9 mouse cellular contexts compared by ENCODE assay signal in genomic region chr15:95655860-95656259, GRCm38 (mm10). TPM values are rescaled to one million over a fixed set of nuclear protein-coding genes. Genes with fewer than 3 reads are reported as not detected.
DNase-seq lines count a peak whose midpoint lies in the region; ATAC-seq lines count a peak whose summit lies in the region.
"Had no signal": no experiment of that assay in that cellular context is flagged by ENCODE, and none has a peak within 500 bp of the region (broad histone marks: within the 10 kb centered on the region; RNA-seq: fewer than 3 reads in every experiment).

Gene Dbx2 (minus strand): TSS chr15:95655960.

- H3K27ac ChIP-seq in kidney, embryonic 15.5 days: no peak within 1 kb of the TSS
- H3K27ac ChIP-seq in embryonic facial prominence, embryonic 13.5 days: no peak within 1 kb of the TSS
- no peak within 1 kb of the TSS for H3K27ac ChIP-seq in hindbrain, embryonic 14.5 days
- no peak within 1 kb of the TSS for H3K27ac ChIP-seq in midbrain, embryonic 10.5 days (replicated peaks)

- peak within 1 kb of the TSS; percentile 78 for H3K4me2 ChIP-seq in kidney, embryonic 15.5 days
- peak within 1 kb of the TSS; percentile 79 for H3K4me2 ChIP-seq in embryonic facial prominence, embryonic 13.5 days
- H3K4me2 ChIP-seq in hindbrain, embryonic 14.5 days (replicated peaks): peak within 1 kb of the TSS; percentile 63

- peak within 1 kb of the TSS; percentile 44 for H3K4me3 ChIP-seq in kidney, embryonic 15.5 days (replicated peaks)
- peak within 1 kb of the TSS; percentile 44 for H3K4me3 ChIP-seq in embryonic facial prominence, embryonic 13.5 days
- H3K4me3 ChIP-seq in hindbrain, embryonic 14.5 days (replicated peaks; ENCODE audit: low read length): peak within 1 kb of the TSS; percentile 33; the same call in 1 of the 2 replicates
- peak within 1 kb of the TSS; percentile 54 for H3K4me3 ChIP-seq in midbrain, embryonic 10.5 days

- DNase-seq in kidney, adult 18-20 months: no peak
- no peak for DNase-seq in hindbrain, embryonic 14.5 days (ENCODE audit: low spot score)
- no peak for DNase-seq in midbrain, embryonic 10.5 days (ENCODE audit: low spot score)
- DNase-seq in gastrocnemius, postnatal 14 days: no peak
- no peak for DNase-seq in cerebellum, adult 11-12 months

- H3K27me3 ChIP-seq in kidney, embryonic 15.5 days: peaks cover 46% of the 10 kb centered on the region
- peaks cover 59% of the 10 kb centered on the region for H3K27me3 ChIP-seq in embryonic facial prominence, embryonic 13.5 days
- peaks cover 76% of the 10 kb centered on the region for H3K27me3 ChIP-seq in hindbrain, embryonic 14.5 days (ENCODE audit: control insufficient read depth, insufficient read depth, low read length)
- H3K27me3 ChIP-seq in midbrain, embryonic 10.5 days (ENCODE audit: low read depth, poor library complexity, severe bottlenecking): peaks cover 82% of the 10 kb centered on the region

- H3K9ac ChIP-seq in kidney, embryonic 15.5 days: no peak within 1 kb of the TSS; the same call in 1 of the 2 replicates
- H3K9ac ChIP-seq in embryonic facial prominence, embryonic 13.5 days: no peak within 1 kb of the TSS
- no peak within 1 kb of the TSS for H3K9ac ChIP-seq in hindbrain, embryonic 14.5 days

- H3K9me3 ChIP-seq in kidney, embryonic 15.5 days (replicated peaks): no peaks in the 10 kb centered on the region
- H3K9me3 ChIP-seq in embryonic facial prominence, embryonic 13.5 days: no peaks in the 10 kb centered on the region
- no peaks in the 10 kb centered on the region for H3K9me3 ChIP-seq in hindbrain, embryonic 14.5 days (ENCODE audit: control insufficient read depth, low read length)
- H3K9me3 ChIP-seq in midbrain, embryonic 10.5 days (replicated peaks): no peaks in the 10 kb centered on the region

- H3K4me1 ChIP-seq in kidney, embryonic 15.5 days: peaks cover 19% of the 10 kb centered on the region
- H3K4me1 ChIP-seq in embryonic facial prominence, embryonic 13.5 days: peaks cover 17% of the 10 kb centered on the region
- H3K4me1 ChIP-seq in hindbrain, embryonic 14.5 days (replicated peaks; ENCODE audit: control insufficient read depth, insufficient read depth, low read length): peaks cover 10% of the 10 kb centered on the region; the same call in 1 of the 2 replicates
- peaks cover 35% of the 10 kb centered on the region for H3K4me1 ChIP-seq in midbrain, embryonic 10.5 days

- intact Hi-C loops in gastrocnemius, postnatal 14 days (cut with DNase I; ENCODE audit: low total_unique reads): no loop called here

- H3K36me3 ChIP-seq in kidney, embryonic 15.5 days: no peaks in the 10 kb centered on the region
- H3K36me3 ChIP-seq in embryonic facial prominence, embryonic 13.5 days: no peaks in the 10 kb centered on the region
- no peaks in the 10 kb centered on the region for H3K36me3 ChIP-seq in hindbrain, embryonic 14.5 days (replicated peaks; ENCODE audit: control insufficient read depth, insufficient read depth)
- no peaks in the 10 kb centered on the region for H3K36me3 ChIP-seq in midbrain, embryonic 10.5 days

- 85% methylated on average over 5 of the region's 5 CpGs for WGBS in kidney, embryonic 15.5 days
- WGBS in embryonic facial prominence, embryonic 13.5 days: 81% methylated on average over 5 of the region's 5 CpGs
- 88% methylated on average over 5 of the region's 5 CpGs for WGBS in hindbrain, embryonic 14.5 days
- 87% methylated on average over 5 of the region's 5 CpGs for WGBS in midbrain, embryonic 10.5 days

- no peak for ATAC-seq in kidney, embryonic 15.5 days (replicated peaks; ENCODE audit: low FRiP score)
- no peak for ATAC-seq in embryonic facial prominence, embryonic 13.5 days (ENCODE audit: insufficient number of reproducible peaks, insufficient read depth, low FRiP score, low TSS enrichment, low read depth)
- ATAC-seq in hindbrain, embryonic 14.5 days (ENCODE audit: low FRiP score): no peak
- ATAC-seq in CD4-positive, CD25-positive, alpha-beta regulatory T cell, adult 4 months: no peak

RNA-seq across cellular contexts. Expression of gene Dbx2, which starts in this region (rescaled TPM):
- polyA plus RNA-seq in kidney, embryonic 15.5 days (2015; fragmentation: Nextera tagmentation; extraction: Ambion mirVana): 0.13 TPM in 2 replicates
- polyA plus RNA-seq in embryonic facial prominence, embryonic 13.5 days (2015; fragmentation: Nextera tagmentation; extraction: Ambion mirVana): 0.21 and 1.2 TPM in 2 replicates
- 8.1 and 9.4 TPM in 2 replicates for polyA plus RNA-seq in hindbrain, embryonic 14.5 days (2014; fragmentation: Nextera tagmentation; extraction: Ambion mirVana)
- polyA plus RNA-seq in midbrain, embryonic 10.5 days (2016; fragmentation: Nextera tagmentation; extraction: Ambion mirVana): 3.2 and 3.6 TPM in 2 replicates
- polyA plus RNA-seq in CD4-positive, CD25-positive, alpha-beta regulatory T cell, adult 4 months (2017; shearing (Covaris generic)): not detected
- total RNA-seq in gastrocnemius, postnatal 14 days (2021): not detected
- total RNA-seq: liver, adult 2 months had no signal
- polyA plus RNA-seq: liver, adult 2 months had no signal
